Mouse (Mus musculus) CH12.LX (cell line): ENCODE measurements around the gene Olfr224. TPM values are rescaled to one million over a fixed set of nuclear protein-coding genes. Genes with fewer than 3 reads are reported as not detected.

Experiments used
- polyA plus RNA-seq: library from polyadenylated mRNA; unstranded; fragments of >175 nt; gene quantifications from 2 replicates; pipeline ENCODE4 v1.2.1, GENCODE M21; 2012; ENCODE audit warnings: low read depth; ENCODE audit not compliant: insufficient read length
- total RNA-seq, 2 experiments: library from RNA; depleted of rRNA; stranded (reverse); fragments of 300-350 nt in 1 of 2; fragments of >200 nt in 1 of 2; gene quantifications; 2 replicates each; pipeline ENCODE4 v1.2.3; 2012 to 2014

Olfr224 gene
- total and polyA plus RNA-seq, 3 experiments, result not detected

Other genes with a start within 250 kb of the Olfr224 start
Only the 20 nearest of the 27 such genes appear.
- gene 1810065E05Rik, start 149.4 kb downstream of the Olfr224 start, total RNA-seq (2012; rRNA removed), result not detected in 2 replicates
- not detected in 2 replicates for gene 1810065E05Rik, start 149.4 kb downstream of the Olfr224 start, total RNA-seq (2014; rRNA removed)
- gene 1810065E05Rik, start 149.4 kb downstream of the Olfr224 start, polyA plus RNA-seq, result not detected in 2 replicates
- gene Gm12253, start 138.0 kb downstream of the Olfr224 start, total RNA-seq (2012; rRNA removed), result not detected in 2 replicates
- gene Gm12253, start 138.0 kb downstream of the Olfr224 start, total RNA-seq (2014; rRNA removed), result not detected in 2 replicates
- not detected in 2 replicates for gene Gm12253, start 138.0 kb downstream of the Olfr224 start, polyA plus RNA-seq
- not detected in 2 replicates for gene Lypd9, start 117.6 kb downstream of the Olfr224 start, total RNA-seq (2012; rRNA removed)
- gene Lypd9, start 117.6 kb downstream of the Olfr224 start, total RNA-seq (2014; rRNA removed), result not detected in 2 replicates
- not detected in 2 replicates for gene Lypd9, start 117.6 kb downstream of the Olfr224 start, polyA plus RNA-seq
- gene Olfr30, start 108.3 kb downstream of the Olfr224 start, total RNA-seq (2012; rRNA removed), result not detected in 2 replicates
- not detected in 2 replicates for gene Olfr30, start 108.3 kb downstream of the Olfr224 start, total RNA-seq (2014; rRNA removed)
- gene Olfr30, start 108.3 kb downstream of the Olfr224 start, polyA plus RNA-seq, result not detected in 2 replicates
- not detected in 2 replicates for gene Olfr332, start 78.0 kb downstream of the Olfr224 start, total RNA-seq (2012; rRNA removed)
- not detected in 2 replicates for gene Olfr332, start 78.0 kb downstream of the Olfr224 start, total RNA-seq (2014; rRNA removed)
- not detected in 2 replicates for gene Olfr332, start 78.0 kb downstream of the Olfr224 start, polyA plus RNA-seq
- not detected in 2 replicates for gene Olfr331, start 68.0 kb downstream of the Olfr224 start, total RNA-seq (2012; rRNA removed)
- gene Olfr331, start 68.0 kb downstream of the Olfr224 start, total RNA-seq (2014; rRNA removed), result not detected in 2 replicates
- not detected in 2 replicates for gene Olfr331, start 68.0 kb downstream of the Olfr224 start, polyA plus RNA-seq
- not detected in 2 replicates for gene Olfr330, start 35.7 kb downstream of the Olfr224 start, total RNA-seq (2012; rRNA removed)
- not detected in 2 replicates for gene Olfr330, start 35.7 kb downstream of the Olfr224 start, total RNA-seq (2014; rRNA removed)
- not detected in 2 replicates for gene Olfr330, start 35.7 kb downstream of the Olfr224 start, polyA plus RNA-seq
- gene Olfr329-ps, start 24.1 kb downstream of the Olfr224 start, total RNA-seq (2012; rRNA removed), result not detected in 2 replicates
- not detected in 2 replicates for gene Olfr329-ps, start 24.1 kb downstream of the Olfr224 start, total RNA-seq (2014; rRNA removed)
- not detected in 2 replicates for gene Olfr329-ps, start 24.1 kb downstream of the Olfr224 start, polyA plus RNA-seq
- gene Olfr328, start 14.9 kb downstream of the Olfr224 start, total RNA-seq (2012; rRNA removed), result not detected in 2 replicates
- gene Olfr328, start 14.9 kb downstream of the Olfr224 start, total RNA-seq (2014; rRNA removed), result not detected in 2 replicates
- not detected in 2 replicates for gene Olfr328, start 14.9 kb downstream of the Olfr224 start, polyA plus RNA-seq
- gene Olfr325, start 7.2 kb upstream of the Olfr224 start, total RNA-seq (2012; rRNA removed), result not detected in 2 replicates
- not detected in 2 replicates for gene Olfr325, start 7.2 kb upstream of the Olfr224 start, total RNA-seq (2014; rRNA removed)
- gene Olfr325, start 7.2 kb upstream of the Olfr224 start, polyA plus RNA-seq, result not detected in 2 replicates
- gene Olfr324, start 24.6 kb upstream of the Olfr224 start, total RNA-seq (2012; rRNA removed), result not detected in 2 replicates
- not detected in 2 replicates for gene Olfr324, start 24.6 kb upstream of the Olfr224 start, total RNA-seq (2014; rRNA removed)
- gene Olfr324, start 24.6 kb upstream of the Olfr224 start, polyA plus RNA-seq, result not detected in 2 replicates
- gene 2210407C18Rik, start 45.5 kb upstream of the Olfr224 start, total RNA-seq (2012; rRNA removed), result not detected in 2 replicates
- not detected in 2 replicates for gene 2210407C18Rik, start 45.5 kb upstream of the Olfr224 start, total RNA-seq (2014; rRNA removed)
- gene 2210407C18Rik, start 45.5 kb upstream of the Olfr224 start, polyA plus RNA-seq, result not detected in 2 replicates
- not detected in 2 replicates for gene Olfr323, start 59.9 kb upstream of the Olfr224 start, total RNA-seq (2012; rRNA removed)
- gene Olfr323, start 59.9 kb upstream of the Olfr224 start, total RNA-seq (2014; rRNA removed), result not detected in 2 replicates
- gene Olfr323, start 59.9 kb upstream of the Olfr224 start, polyA plus RNA-seq, result not detected in 2 replicates
- not detected in 2 replicates for gene Trim58, start 69.9 kb upstream of the Olfr224 start, total RNA-seq (2012; rRNA removed)
- gene Trim58, start 69.9 kb upstream of the Olfr224 start, total RNA-seq (2014; rRNA removed), result not detected in 2 replicates
- not detected in 2 replicates for gene Trim58, start 69.9 kb upstream of the Olfr224 start, polyA plus RNA-seq
- gene Olfr322, start 88.2 kb upstream of the Olfr224 start, total RNA-seq (2012; rRNA removed), result not detected in 2 replicates
- not detected in 2 replicates for gene Olfr322, start 88.2 kb upstream of the Olfr224 start, total RNA-seq (2014; rRNA removed)
- not detected in 2 replicates for gene Olfr322, start 88.2 kb upstream of the Olfr224 start, polyA plus RNA-seq
- gene Olfr320, start 110.5 kb upstream of the Olfr224 start, total RNA-seq (2012; rRNA removed), result not detected in 2 replicates
- gene Olfr320, start 110.5 kb upstream of the Olfr224 start, total RNA-seq (2014; rRNA removed), result not detected in 2 replicates
- gene Olfr320, start 110.5 kb upstream of the Olfr224 start, polyA plus RNA-seq, result not detected in 2 replicates
- gene Olfr319, start 128.6 kb upstream of the Olfr224 start, total RNA-seq (2012; rRNA removed), result not detected in 2 replicates
- gene Olfr319, start 128.6 kb upstream of the Olfr224 start, total RNA-seq (2014; rRNA removed), result not detected in 2 replicates
- gene Olfr319, start 128.6 kb upstream of the Olfr224 start, polyA plus RNA-seq, result not detected in 2 replicates
- not detected in 2 replicates for gene Olfr318, start 153.5 kb upstream of the Olfr224 start, total RNA-seq (2012; rRNA removed)
- not detected in 2 replicates for gene Olfr318, start 153.5 kb upstream of the Olfr224 start, total RNA-seq (2014; rRNA removed)
- not detected in 2 replicates for gene Olfr318, start 153.5 kb upstream of the Olfr224 start, polyA plus RNA-seq
- not detected in 2 replicates for gene Olfr317, start 168.7 kb upstream of the Olfr224 start, total RNA-seq (2012; rRNA removed)
- not detected in 2 replicates for gene Olfr317, start 168.7 kb upstream of the Olfr224 start, total RNA-seq (2014; rRNA removed)
- not detected in 2 replicates for gene Olfr317, start 168.7 kb upstream of the Olfr224 start, polyA plus RNA-seq
- not detected in 2 replicates for gene Olfr316, start 182.2 kb upstream of the Olfr224 start, total RNA-seq (2012; rRNA removed)
- gene Olfr316, start 182.2 kb upstream of the Olfr224 start, total RNA-seq (2014; rRNA removed), result not detected in 2 replicates
- gene Olfr316, start 182.2 kb upstream of the Olfr224 start, polyA plus RNA-seq, result not detected in 2 replicates